Mouse (Mus musculus) gastrocnemius, postnatal 4 days (tissue): Measurements from ENCODE around the gene Zer1. TPM values are rescaled to one million over a fixed set of nuclear protein-coding genes. Genes with fewer than 3 reads are reported as not detected.
"Not testable (repeated sequence)": the region's sequence is repeated elsewhere in the genome, so short reads cannot be mapped to it uniquely, and the experiment has no call there.

Experiments
- DNase-seq, 2 experiments: peaks; one replicate each; pipeline ENCODE4 v3.0.0; 2021 to 2022; ENCODE audit warnings: low spot score in 2 of 2, mixed read lengths in 2 of 2
- total RNA-seq, 2 experiments: library from RNA; stranded (reverse); gene quantifications; 2 replicates each; pipeline ENCODE4 v1.2.3; 2021

The Zer1 gene
- total RNA-seq, 2 experiments from 2014 or later = 24.6 to 27.1 TPM

DNA sequence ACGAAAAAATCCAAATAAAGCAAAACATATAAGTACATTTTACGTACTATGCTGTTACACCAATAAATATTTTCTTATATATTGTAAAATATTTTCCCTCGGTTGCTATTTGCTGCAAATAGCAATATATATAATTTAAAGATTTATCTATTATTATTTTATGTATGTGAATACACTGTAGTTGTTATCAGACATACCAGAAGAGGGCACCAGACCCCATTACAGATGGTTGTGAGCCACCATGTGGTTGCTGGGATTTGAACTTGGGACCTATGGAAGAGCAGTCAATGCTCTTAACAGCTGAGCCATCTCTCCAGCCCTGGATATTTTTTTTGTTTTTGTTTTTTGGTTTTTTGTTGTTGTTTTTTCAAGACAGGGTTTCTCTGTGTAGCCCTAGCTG, 69.1 kb downstream of the Zer1 start:
- not testable (repeated sequence) for DNase-seq

DNA sequence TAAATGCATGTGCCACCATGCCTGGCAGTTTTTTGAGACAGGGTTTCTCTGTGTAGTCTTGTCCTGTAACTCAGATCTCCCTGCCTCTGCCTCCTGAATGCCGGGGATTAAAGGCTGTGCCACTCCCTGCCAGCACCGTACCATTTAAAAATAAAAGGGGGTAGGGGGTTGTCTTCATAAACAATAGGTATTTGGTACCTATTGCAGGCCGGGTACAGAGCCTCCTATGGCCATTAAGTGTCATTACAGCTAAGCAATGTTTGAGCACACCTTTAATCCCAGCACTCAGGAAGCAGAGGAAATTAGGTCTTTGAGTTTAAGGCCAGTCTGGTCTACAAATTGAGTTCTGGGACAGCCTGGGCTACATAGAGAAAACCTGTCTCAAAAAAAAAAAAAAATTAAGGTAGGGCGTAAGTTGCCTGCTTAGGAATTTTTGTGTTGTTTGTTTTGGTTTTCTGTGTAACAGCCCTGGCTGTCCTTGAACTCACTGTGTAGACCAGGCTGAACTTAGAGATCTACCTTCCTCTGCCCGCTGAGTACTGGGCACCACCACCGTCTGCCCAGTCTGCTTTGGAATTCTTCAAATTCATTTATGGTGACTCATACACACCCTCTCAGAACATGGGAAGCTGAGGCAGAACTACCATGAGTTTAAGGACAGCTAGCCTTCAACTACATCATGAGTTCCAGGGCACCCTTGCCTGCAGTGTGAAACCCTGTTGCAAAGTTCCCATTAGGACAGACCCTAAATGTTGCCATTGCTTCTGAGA, 72.2 kb downstream of the Zer1 start:
- no peak for DNase-seq

DNA sequence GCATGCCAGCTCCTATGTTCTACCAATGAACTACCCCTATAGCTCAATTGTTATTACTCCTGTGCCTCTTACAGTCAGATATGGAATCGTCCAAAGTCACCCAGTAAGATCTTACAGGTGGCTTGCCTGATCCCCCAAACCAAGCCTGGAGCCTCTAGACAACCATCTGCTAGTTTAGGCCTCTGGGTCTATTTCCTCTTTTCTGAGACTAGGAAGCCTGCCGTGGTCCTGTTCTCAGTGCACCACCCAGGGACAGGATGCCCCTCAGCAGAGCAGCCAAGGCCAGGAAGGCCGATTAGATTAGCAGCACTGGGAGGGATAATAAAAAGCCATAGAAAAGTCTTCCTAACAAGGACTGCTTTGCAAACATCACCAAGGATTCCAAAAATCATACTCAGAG, 74.6 kb downstream of the Zer1 start:
- DNase-seq = no peak

DNA sequence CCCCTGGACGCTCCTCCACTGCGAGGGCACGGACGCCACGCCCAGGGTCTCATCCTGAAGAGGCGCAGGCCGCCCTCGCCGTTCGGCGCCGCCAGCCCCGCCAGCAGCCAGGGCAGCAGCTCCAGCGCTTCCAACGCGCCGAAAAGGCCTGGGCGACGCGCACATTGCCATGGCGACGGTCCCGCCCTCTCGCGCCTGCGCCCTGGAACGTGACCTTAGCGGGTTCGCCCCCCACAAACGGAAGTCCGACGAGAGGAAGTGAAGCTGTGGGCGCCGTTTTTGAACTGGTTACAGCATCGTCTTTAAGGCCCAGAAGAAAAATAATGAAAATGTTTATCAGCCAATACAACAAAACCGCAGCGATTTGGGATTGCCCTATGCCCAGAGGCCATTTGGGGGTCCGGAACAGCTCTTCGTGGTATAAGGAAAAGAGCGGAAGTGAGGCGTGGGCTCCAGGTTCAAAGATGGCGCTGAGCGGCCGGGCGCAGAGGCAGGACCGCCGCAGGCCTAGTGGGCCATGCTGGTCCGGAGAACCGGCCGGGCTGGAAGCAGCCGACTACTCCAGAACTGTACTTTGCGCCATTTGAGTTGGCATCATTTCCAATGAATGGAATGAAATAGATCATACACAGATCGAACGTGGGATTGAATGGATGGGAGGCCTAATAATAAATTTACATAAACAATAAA, 75.5 kb downstream of the Zer1 start, which contains the start of gene Wdr34:
Wdr34 (minus strand) TSS at position 183 of the 690 bp plus-strand sequence.
- peak; percentile 98 for DNase-seq

DNA sequence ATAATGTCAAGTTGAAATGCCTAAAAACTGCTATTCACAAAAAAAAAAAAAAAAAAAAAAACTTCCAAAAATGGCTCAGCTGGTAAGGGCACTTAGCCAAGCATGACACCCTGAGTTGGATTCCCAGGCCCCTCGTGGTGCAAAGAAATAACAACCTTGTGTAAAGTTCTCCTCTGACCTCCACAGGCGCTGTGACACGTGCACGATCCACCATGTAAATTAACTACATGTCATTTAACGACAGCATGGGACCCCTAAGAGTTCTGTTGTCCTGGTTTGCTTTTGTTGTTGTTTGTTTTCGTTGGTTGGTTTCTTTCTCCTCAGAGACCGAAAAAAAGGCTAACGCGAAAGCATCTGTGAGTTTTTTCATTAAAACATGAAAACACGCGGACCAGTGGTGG, 76.3 kb downstream of the Zer1 start:
- no peak for DNase-seq

Other genes with a start within 250 kb of the Zer1 start
- 10 to 100 TPM; 35.6 to 40.8 TPM for gene Odf2, start 235.4 kb downstream of the Zer1 start, total RNA-seq
- 10 to 100 TPM; 30.4 to 32.6 TPM for gene Gle1, start 189.2 kb downstream of the Zer1 start, total RNA-seq
- 100 to 1,000 TPM; 217 to 218 TPM for gene Sptan1, start 159.0 kb downstream of the Zer1 start, total RNA-seq
- 10 to 100 TPM; 10.2 to 12.2 TPM for gene Wdr34, start 75.7 kb downstream of the Zer1 start, total RNA-seq
- gene Set, start 67.2 kb downstream of the Zer1 start, total RNA-seq = 100 to 1,000 TPM; 155 to 163 TPM
- 1 to 10 TPM; 8.0 to 9.6 TPM for gene Pkn3, start 46.9 kb downstream of the Zer1 start, total RNA-seq
- gene Zdhhc12, start 30.9 kb downstream of the Zer1 start, total RNA-seq = 1 to 10 TPM; 4.5 to 5.7 TPM
- gene Tbc1d13, start 9.2 kb upstream of the Zer1 start, total RNA-seq = 10 to 100 TPM; 24.7 to 26.2 TPM
- 10 to 100 TPM; 26.3 to 27.6 TPM for gene Endog, start 46.9 kb upstream of the Zer1 start, total RNA-seq
- gene Spout1, start 53.9 kb upstream of the Zer1 start, total RNA-seq = 10 to 100 TPM; 11.9 to 13.6 TPM
- gene Kyat1, start 81.3 kb upstream of the Zer1 start, total RNA-seq = 10 to 100 TPM; 11.9 to 12.7 TPM
- 10 to 100 TPM; 26.6 to 26.7 TPM for gene Lrrc8a, start 113.1 kb upstream of the Zer1 start, total RNA-seq
- 1 to 10 TPM; 1.0 to 1.3 TPM for gene Gm28035, start 116.0 kb upstream of the Zer1 start, total RNA-seq
- 10 to 100 TPM; 16.7 to 19.3 TPM for gene Phyhd1, start 141.6 kb upstream of the Zer1 start, total RNA-seq
- gene Gm28038, start 156.5 kb upstream of the Zer1 start, total RNA-seq = not detected
- gene Dolk, start 161.7 kb upstream of the Zer1 start, total RNA-seq = 10 to 100 TPM; 21.3 to 21.5 TPM
- gene Nup188, start 161.8 kb upstream of the Zer1 start, total RNA-seq = 10 to 100 TPM; 32.7 to 34.2 TPM
- 10 to 100 TPM; 53.6 to 63.6 TPM for gene Sh3glb2, start 234.8 kb upstream of the Zer1 start, total RNA-seq
- 10 to 100 TPM; 33.2 to 37.5 TPM for gene Miga2, start 239.6 kb upstream of the Zer1 start, total RNA-seq